Mouse (Mus musculus) testis, adult 2 months (tissue): ENCODE data around the gene Caprin1. TPM values are rescaled to one million over a fixed set of nuclear protein-coding genes. Genes with fewer than 3 reads are reported as not detected.
A peak's percentile ranks its signal among the peaks of the same experiment; 100 is the strongest.

Source experiments
- H3K27ac ChIP-seq: fragments of 200-500 bp; 2 replicates; pipeline ENCODE4 v1.5.1; 2012; ENCODE audit warnings: low read depth, low read length; ENCODE audit not compliant: control insufficient read depth, insufficient read depth
- H3K27me3 ChIP-seq: fragments of 200-500 bp; 2 replicates; pipeline ENCODE4 v1.6.1; 2012; ENCODE audit warnings: mild to moderate bottlenecking, low read length, moderate library complexity; ENCODE audit not compliant: control insufficient read depth, insufficient read depth
- H3K36me3 ChIP-seq: fragments of 200-500 bp; 2 replicates; pipeline ENCODE4 v1.6.1; 2012; ENCODE audit warnings: mild to moderate bottlenecking, low read length; ENCODE audit not compliant: control insufficient read depth, insufficient read depth
- H3K4me1 ChIP-seq: fragments of 200-500 bp; 2 replicates; pipeline ENCODE4 v1.6.1; 2012; ENCODE audit warnings: low read length; ENCODE audit not compliant: control insufficient read depth, insufficient read depth
- H3K4me3 ChIP-seq: fragments of 200-500 bp; 2 replicates; pipeline ENCODE4 v1.5.1; 2012; ENCODE audit warnings: low read depth, mild to moderate bottlenecking, low read length, moderate library complexity, mixed read lengths; ENCODE audit not compliant: control insufficient read depth
- CTCF ChIP-seq: fragments of 200-500 bp; IDR thresholded peaks from 2 replicates; pipeline ENCODE4 v1.5.1; 2012; ENCODE audit warnings: low read depth, mild to moderate bottlenecking, inconsistent platforms, low read length, moderate library complexity; ENCODE audit not compliant: control insufficient read depth, insufficient read depth, insufficient replicate concordance
- POLR2A ChIP-seq: fragments of 200-500 bp; IDR thresholded peaks from 2 replicates; pipeline ENCODE4 v1.6.1; 2012; ENCODE audit warnings: low read depth, mild to moderate bottlenecking, inconsistent platforms, low read length, moderate library complexity; ENCODE audit not compliant: control insufficient read depth
- polyA plus RNA-seq: library from polyadenylated mRNA; depleted of rRNA; stranded (reverse); fragments of >200 nt; gene quantifications from 2 replicates; pipeline ENCODE4 v1.2.3, GENCODE M21; 2012

Caprin1 gene
- polyA plus RNA-seq, 1 experiment = 135 TPM

GRCm38 (mm10) chr2:103796861-103797466, 485 bp downstream of the Caprin1 start:
- Histone ChIP-seq H3K27ac (peak overlapping the region; percentile 100), H3K4me3 (peak overlapping the region; percentile 98), H3K36me3 (peaks cover 1% of the 10 kb centered on the region), H3K27me3 (no peaks in the 10 kb centered on the region), H3K4me1 (peaks cover 2% of the 10 kb centered on the region; the same call in 1 of the 2 replicates)
- TF ChIP-seq CTCF (no peak), POLR2A (no peak)

DNA sequence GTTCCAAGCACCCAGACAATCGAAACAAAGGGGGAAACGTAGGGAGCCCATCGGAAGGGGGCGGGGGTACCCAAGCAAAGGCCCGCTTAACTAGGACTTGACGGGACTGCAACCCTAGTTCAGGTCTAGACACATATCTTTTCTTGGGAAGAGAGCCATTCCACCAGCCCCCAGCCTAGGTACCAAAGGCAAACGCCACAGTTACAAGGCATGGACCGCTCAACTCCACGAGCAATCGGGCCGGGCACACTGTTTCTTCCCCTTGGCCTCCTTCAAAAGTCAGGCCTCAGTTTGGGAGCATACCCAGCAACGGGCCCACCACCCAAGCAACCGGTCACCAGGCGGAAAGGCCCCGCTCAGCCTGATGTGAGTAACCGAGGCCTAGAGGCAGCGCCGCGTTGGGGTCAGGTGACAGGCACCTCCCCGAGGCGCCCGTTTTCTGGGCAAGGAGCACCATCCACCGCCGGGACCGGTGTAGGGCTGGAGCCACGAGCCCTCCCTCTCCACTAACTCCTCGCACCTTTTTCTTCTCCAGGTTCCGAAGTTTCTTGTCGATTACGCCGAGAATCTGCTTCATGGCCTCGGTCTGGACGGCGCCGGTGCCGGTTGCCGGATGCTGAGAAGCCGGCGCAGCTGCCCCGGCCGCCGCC, 1.1 kb downstream of the Caprin1 start:
- Histone ChIP-seq H3K4me3 (peak overlapping the region; percentile 98), H3K27me3 (no peaks in the 10 kb centered on the region), H3K4me1 (peaks cover 2% of the 10 kb centered on the region; the same call in 1 of the 2 replicates), H3K36me3 (peaks cover 1% of the 10 kb centered on the region), H3K27ac (peak overlapping the region; percentile 99)
- TF ChIP-seq CTCF (no peak), POLR2A (peak; percentile 38; the same call in 1 of the 2 replicates)

GRCm38 (mm10) chr2:103795843-103796210, 1.6 kb downstream of the Caprin1 start:
- TF ChIP-seq POLR2A (peak; percentile 54; the same call in 1 of the 2 replicates), CTCF (no peak)
- Histone ChIP-seq H3K4me1 (peaks cover 2% of the 10 kb centered on the region; the same call in 1 of the 2 replicates), H3K36me3 (peaks cover 1% of the 10 kb centered on the region), H3K27ac (peak overlapping the region; percentile 99), H3K4me3 (peak overlapping the region; percentile 98), H3K27me3 (no peaks in the 10 kb centered on the region)

GRCm38 (mm10) chr2:103792009-103792408, 5.4 kb downstream of the Caprin1 start:
- Histone ChIP-seq H3K27ac (no peak overlapping the region), H3K4me1 (peaks cover 2% of the 10 kb centered on the region; the same call in 1 of the 2 replicates), H3K4me3 (no peak overlapping the region), H3K27me3 (no peaks in the 10 kb centered on the region), H3K36me3 (peaks cover 1% of the 10 kb centered on the region)
- TF ChIP-seq CTCF = no peak
- TF ChIP-seq POLR2A = no peak

- no peak for TF ChIP-seq CTCF
- no peak for TF ChIP-seq POLR2A
- no peak overlapping the region for H3K4me3 ChIP-seq
- H3K27me3 ChIP-seq = no peaks in the 10 kb centered on the region
- no peaks in the 10 kb centered on the region for H3K4me1 ChIP-seq
- H3K36me3 ChIP-seq = no peaks in the 10 kb centered on the region; the same call in none of the 2 replicates
- H3K27ac ChIP-seq = no peak overlapping the region
Observed at GRCm38 (mm10) chr2:103785735-103786134, 11.7 kb downstream of the Caprin1 start.

DNA sequence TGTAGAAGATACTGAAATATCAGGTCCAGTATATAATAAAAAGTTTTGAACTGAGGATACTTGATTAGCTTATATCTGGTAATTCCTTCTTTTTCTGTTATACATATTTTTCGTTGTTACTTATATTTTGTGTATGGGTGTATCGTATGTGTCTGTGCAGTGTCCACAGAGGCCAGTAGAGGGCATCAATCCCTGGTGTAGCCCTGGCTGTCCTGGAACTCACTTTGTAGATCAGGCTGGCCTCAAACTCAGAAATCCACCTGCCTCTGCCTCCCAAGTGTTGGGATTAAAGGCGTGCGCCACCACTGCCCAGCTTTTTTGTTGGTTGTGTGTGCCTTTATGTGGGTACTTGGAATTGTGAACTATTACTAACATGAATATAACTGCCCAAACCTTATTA, 12.8 kb downstream of the Caprin1 start:
- no peak overlapping the region for H3K4me3 ChIP-seq
- TF ChIP-seq CTCF (peak; percentile 20; the same call in 1 of the 2 replicates), POLR2A (no peak)
- H3K36me3 ChIP-seq = no peaks in the 10 kb centered on the region; the same call in none of the 2 replicates
- H3K4me1 ChIP-seq = no peaks in the 10 kb centered on the region
- H3K27ac ChIP-seq = no peak overlapping the region
- no peaks in the 10 kb centered on the region for H3K27me3 ChIP-seq

DNA sequence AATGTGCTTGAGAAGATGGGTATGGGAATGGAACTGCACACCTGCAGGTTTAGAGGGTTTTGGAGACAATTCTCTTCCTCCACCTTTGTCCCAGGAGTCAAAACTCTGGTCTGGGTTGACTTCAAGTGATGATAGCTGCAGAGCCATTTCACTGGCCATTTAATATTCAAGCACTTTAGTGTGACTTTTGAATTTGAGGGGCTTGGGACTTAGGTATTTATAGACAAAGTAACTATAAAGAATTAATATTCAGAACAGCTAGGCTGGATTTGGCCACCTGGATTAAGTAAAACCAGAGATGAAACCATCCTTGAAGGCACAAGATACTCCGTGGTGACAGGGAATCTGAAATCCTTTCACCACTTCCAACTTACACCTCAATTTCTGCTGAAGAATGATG, 35.0 kb downstream of the Caprin1 start:
- Histone ChIP-seq H3K4me1 (no peaks in the 10 kb centered on the region), H3K36me3 (no peaks in the 10 kb centered on the region), H3K4me3 (peak overlapping the region; percentile 11; the same call in 1 of the 2 replicates), H3K27me3 (no peaks in the 10 kb centered on the region), H3K27ac (no peak overlapping the region)
- no peak for TF ChIP-seq POLR2A
- TF ChIP-seq CTCF = no peak

DNA sequence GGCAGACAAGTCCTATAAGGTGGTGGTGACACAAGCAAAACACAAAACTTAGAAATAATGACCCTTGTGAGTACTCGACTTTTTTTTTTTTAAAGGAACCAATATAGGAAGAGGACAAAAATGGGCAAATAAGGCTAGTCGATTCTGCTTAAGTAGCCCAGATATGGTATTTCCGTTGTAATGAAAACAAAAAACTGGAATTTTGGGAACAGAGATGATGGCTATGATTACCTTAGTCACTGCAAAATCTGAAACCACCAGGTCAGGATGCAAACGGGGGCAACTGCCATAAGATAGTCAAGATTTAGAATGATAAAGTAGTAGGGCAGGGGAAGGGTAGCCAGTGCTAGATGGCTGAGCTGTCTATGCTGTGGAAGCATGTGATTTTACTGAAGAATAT, 35.5 kb downstream of the Caprin1 start:
- Histone ChIP-seq H3K4me1 (no peaks in the 10 kb centered on the region), H3K27me3 (no peaks in the 10 kb centered on the region), H3K27ac (no peak overlapping the region), H3K4me3 (peak overlapping the region; percentile 11; the same call in 1 of the 2 replicates), H3K36me3 (no peaks in the 10 kb centered on the region)
- TF ChIP-seq CTCF = no peak
- TF ChIP-seq POLR2A = no peak
